12 mouse cellular contexts compared by ENCODE assay signal in genomic region chrX:11826737-11827408, GRCm38 (mm10).
DNase-seq lines count a peak whose midpoint lies in the region; ATAC-seq lines count a peak whose summit lies in the region.
"Had no signal": no experiment of that assay in that cellular context is flagged by ENCODE, and none has a peak within 500 bp of the region (broad histone marks: within the 10 kb centered on the region; RNA-seq: fewer than 3 reads in every experiment).

No protein-coding gene starts in this region.

- no peaks in the 10 kb centered on the region for H3K36me3 ChIP-seq in hindbrain, embryonic 12.5 days
- no peaks in the 10 kb centered on the region for H3K36me3 ChIP-seq in midbrain, embryonic 14.5 days (ENCODE audit: control insufficient read depth, insufficient read depth, low read length)
- H3K36me3 ChIP-seq: embryonic facial prominence, embryonic 15.5 days; liver, embryonic 15.5 days had no signal

- H3K4me1 ChIP-seq in hindbrain, embryonic 12.5 days: 0 out of 2 replicates have a peak, but pooled peaks cover 2% of the 10 kb centered on the region
- H3K4me1 ChIP-seq in midbrain, embryonic 14.5 days (ENCODE audit: control insufficient read depth, insufficient read depth, low read length): 0 out of 2 replicates have a peak, but pooled peaks cover 9% of the 10 kb centered on the region
- H3K4me1 ChIP-seq: liver, embryonic 15.5 days had no signal

- H3K4me3 ChIP-seq in hindbrain, embryonic 12.5 days: no peak overlapping the region
- no peak overlapping the region for H3K4me3 ChIP-seq in midbrain, embryonic 14.5 days (replicated peaks; ENCODE audit: low read depth, low read length)
- H3K4me3 ChIP-seq: embryonic facial prominence, embryonic 15.5 days; liver, embryonic 15.5 days had no signal

- H3K9me3 ChIP-seq in hindbrain, embryonic 12.5 days (replicated peaks): no peaks in the 10 kb centered on the region
- no peaks in the 10 kb centered on the region for H3K9me3 ChIP-seq in midbrain, embryonic 14.5 days (ENCODE audit: control insufficient read depth, low read length)
- H3K9me3 ChIP-seq: embryonic facial prominence, embryonic 15.5 days; liver, embryonic 15.5 days had no signal

- no peak overlapping the region for H3K9ac ChIP-seq in hindbrain, embryonic 12.5 days
- H3K9ac ChIP-seq in midbrain, embryonic 14.5 days (replicated peaks; ENCODE audit: low read length): no peak overlapping the region
- H3K9ac ChIP-seq: embryonic facial prominence, embryonic 15.5 days; liver, embryonic 15.5 days had no signal

- H3K27me3 ChIP-seq in hindbrain, embryonic 12.5 days: peaks cover 36% of the 10 kb centered on the region
- H3K27me3 ChIP-seq in midbrain, embryonic 14.5 days (ENCODE audit: control insufficient read depth, insufficient read depth, low read length): no peaks in the 10 kb centered on the region; the same call in 1 of the 2 replicates
- H3K27me3 ChIP-seq: embryonic facial prominence, embryonic 15.5 days; liver, embryonic 15.5 days had no signal

- peak overlapping the region; percentile 35 for H3K4me2 ChIP-seq in hindbrain, embryonic 12.5 days (replicated peaks)
- H3K4me2 ChIP-seq in midbrain, embryonic 14.5 days (ENCODE audit: low read length): peak overlapping the region; percentile 36
- H3K4me2 ChIP-seq: embryonic facial prominence, embryonic 15.5 days; liver, embryonic 15.5 days had no signal

- peak; percentile 84 for ATAC-seq in hindbrain, embryonic 12.5 days (ENCODE audit: low FRiP score)
- ATAC-seq in midbrain, embryonic 14.5 days (ENCODE audit: low FRiP score, low TSS enrichment): peak; percentile 67; the same call in 1 of the 2 replicates
- ATAC-seq in granulocyte monocyte progenitor cell, adult 5-6 weeks (replicated peaks; ENCODE audit: poor library complexity, severe bottlenecking): no peak

- peak; percentile 6 for DNase-seq in layer of hippocampus, adult 11-12 months (ENCODE audit: low spot score)
- DNase-seq in layer of hippocampus, postnatal 36 days: no peak
- DNase-seq in embryo, embryonic 11 days: peak; percentile 65
- DNase-seq in midbrain, embryonic 14.5 days: peak; percentile 70
- DNase-seq in adrenal gland, postnatal 4 days (ENCODE audit: low spot score in 2 of 2): no peak
- no peak for DNase-seq in adrenal gland, postnatal 25 days
- DNase-seq: adrenal gland, postnatal 36 days; kidney, adult 2 months had no signal

- WGBS in hindbrain, embryonic 12.5 days: 25% methylated on average over 20 of the region's 20 CpGs
- WGBS in midbrain, embryonic 14.5 days: 23% methylated on average over 20 of the region's 20 CpGs

- peak overlapping the region; percentile 52 for H3K27ac ChIP-seq in hindbrain, embryonic 12.5 days
- H3K27ac ChIP-seq in midbrain, embryonic 14.5 days (replicated peaks; ENCODE audit: low read depth, low read length): peak overlapping the region; percentile 50
- H3K27ac ChIP-seq: embryonic facial prominence, embryonic 15.5 days; liver, embryonic 15.5 days had no signal

Comparison
In these comparisons a context has a peak if more than half of its experiments do, and no peak if none do; other contexts are left out.
1. DNase-seq: peak in layer of hippocampus, adult 11-12 months (single experiment), embryo, embryonic 11 days (single experiment) and midbrain, embryonic 14.5 days (single experiment); none in layer of hippocampus, postnatal 36 days (0 of 2), adrenal gland, postnatal 4 days (0 of 2) and adrenal gland, postnatal 25 days (single experiment).